In genomic region chr7:142371768-142372661, GRCm38 (mm10) we compare ENCODE assay signal across 8 mouse cellular contexts. TPM values are rescaled to one million over a fixed set of nuclear protein-coding genes. Genes with fewer than 3 reads are reported as not detected.
DNase-seq lines count a peak whose midpoint lies in the region; ATAC-seq and TF ChIP-seq lines count a peak whose summit lies in the region.

No protein-coding gene starts in this region.

- peaks cover 11% of the 10 kb centered on the region for H3K4me1 ChIP-seq in hindbrain, embryonic 14.5 days (replicated peaks; ENCODE audit: control insufficient read depth, insufficient read depth, low read length)
- H3K4me1 ChIP-seq in lung, postnatal 0 days (ENCODE audit: insufficient read depth, low read depth, low read length): 0 out of 2 replicates have a peak, but pooled peaks cover 3% of the 10 kb centered on the region
- no peaks in the 10 kb centered on the region for H3K4me1 ChIP-seq in stomach, embryonic 14.5 days (ENCODE audit: control insufficient read depth, insufficient read depth, low read length)

- H3K27me3 ChIP-seq in hindbrain, embryonic 14.5 days (ENCODE audit: control insufficient read depth, insufficient read depth, low read length): peaks cover 35% of the 10 kb centered on the region
- H3K27me3 ChIP-seq in lung, postnatal 0 days (replicated peaks; ENCODE audit: insufficient read depth, low read length): peaks cover 13% of the 10 kb centered on the region
- peaks cover 22% of the 10 kb centered on the region for H3K27me3 ChIP-seq in stomach, embryonic 14.5 days (ENCODE audit: control insufficient read depth, insufficient read depth, low read length)

- H3K9ac ChIP-seq in hindbrain, embryonic 14.5 days: peak overlapping the region; percentile 44
- H3K9ac ChIP-seq in lung, postnatal 0 days (replicated peaks; ENCODE audit: low read depth): no peak overlapping the region
- peak overlapping the region; percentile 30; the same call in 1 of the 2 replicates for H3K9ac ChIP-seq in stomach, embryonic 14.5 days (replicated peaks; ENCODE audit: low read depth, low read length)

- peak overlapping the region; percentile 68 for H3K4me2 ChIP-seq in hindbrain, embryonic 14.5 days (replicated peaks)
- peak overlapping the region; percentile 77 for H3K4me2 ChIP-seq in lung, postnatal 0 days (replicated peaks; ENCODE audit: low read depth, low read length)
- H3K4me2 ChIP-seq in stomach, embryonic 14.5 days (replicated peaks; ENCODE audit: low read depth, low read length): peak overlapping the region; percentile 80

- DNase-seq in kidney, adult 11 months: peak; percentile 19
- DNase-seq in kidney, adult 8-10 months: no peak
- DNase-seq in Muller cell, postnatal 12 days (ENCODE audit: inconsistent ontology term): peak; percentile 83
- DNase-seq in embryo, embryonic 9.5 days (ENCODE audit: extremely low spot score): peak; percentile 41
- no peak for DNase-seq in hindbrain, embryonic 14.5 days (ENCODE audit: low spot score)
- peak; percentile 39 for DNase-seq in lung, postnatal 0 days (ENCODE audit: low spot score)
- no peak for DNase-seq in spleen, adult 12 weeks (ENCODE audit: low spot score)

- TF ChIP-seq CTCF in lung, postnatal 0 days (IDR thresholded peaks at IDR 0.05): no peak

- no peak overlapping the region for H3K27ac ChIP-seq in hindbrain, embryonic 14.5 days
- H3K27ac ChIP-seq in lung, postnatal 0 days (ENCODE audit: low read length): no peak overlapping the region
- H3K27ac ChIP-seq in stomach, embryonic 14.5 days (ENCODE audit: low read length): no peak overlapping the region

- no peak for TF ChIP-seq EP300 in lung, postnatal 0 days (IDR thresholded peaks at IDR 0.05)

- H3K4me3 ChIP-seq in hindbrain, embryonic 14.5 days (replicated peaks; ENCODE audit: low read length): peak overlapping the region; percentile 45
- peak overlapping the region; percentile 38 for H3K4me3 ChIP-seq in lung, postnatal 0 days (ENCODE audit: low read depth, low read length)
- peak overlapping the region; percentile 35 for H3K4me3 ChIP-seq in stomach, embryonic 14.5 days (ENCODE audit: low read depth, low read length)

- H3K9me3 ChIP-seq in hindbrain, embryonic 14.5 days (ENCODE audit: control insufficient read depth, low read length): no peaks in the 10 kb centered on the region
- no peaks in the 10 kb centered on the region for H3K9me3 ChIP-seq in lung, postnatal 0 days (ENCODE audit: low read length)
- H3K9me3 ChIP-seq in stomach, embryonic 14.5 days (ENCODE audit: control insufficient read depth, low read depth, low read length): no peaks in the 10 kb centered on the region

- WGBS in hindbrain, embryonic 14.5 days: 3% methylated on average over 60 of the region's 64 CpGs
- 3% methylated on average over 40 of the region's 64 CpGs for WGBS in lung, postnatal 0 days
- WGBS in stomach, embryonic 14.5 days: 2% methylated on average over 63 of the region's 64 CpGs

- peaks cover 20% of the 10 kb centered on the region for H3K36me3 ChIP-seq in hindbrain, embryonic 14.5 days (replicated peaks; ENCODE audit: control insufficient read depth, insufficient read depth)
- H3K36me3 ChIP-seq in lung, postnatal 0 days (ENCODE audit: insufficient read depth, low read length): peaks cover 11% of the 10 kb centered on the region; the same call in 1 of the 2 replicates
- peaks cover 11% of the 10 kb centered on the region for H3K36me3 ChIP-seq in stomach, embryonic 14.5 days (ENCODE audit: control insufficient read depth, insufficient read depth, low read length)

- peak; percentile 43; the same call in 1 of the 2 replicates for ATAC-seq in hindbrain, embryonic 14.5 days (ENCODE audit: low FRiP score)
- peak; percentile 48 for ATAC-seq in lung, postnatal 0 days
- peak; percentile 39; the same call in 1 of the 2 replicates for ATAC-seq in stomach, embryonic 14.5 days (ENCODE audit: insufficient number of reproducible peaks, insufficient read depth, low FRiP score, low read depth)

RNA-seq across cellular contexts. Expression of gene Ifitm10, which starts 1.5 kb away (rescaled TPM):
- 6.4 and 7.3 TPM in 2 replicates for polyA plus RNA-seq in hindbrain, embryonic 14.5 days (2014; fragmentation: Nextera tagmentation; extraction: Ambion mirVana)
- polyA plus RNA-seq in lung, postnatal 0 days (2015; fragmentation: Nextera tagmentation; extraction: Ambion mirVana): 15.0 and 15.5 TPM in 2 replicates
- polyA plus RNA-seq in stomach, embryonic 14.5 days (2014; fragmentation: Nextera tagmentation; extraction: Ambion mirVana): 1.2 and 2.5 TPM in 2 replicates

RNA-seq across cellular contexts. Expression of gene Gm49369, which starts 10.5 kb away (rescaled TPM):
- polyA plus RNA-seq in hindbrain, embryonic 14.5 days (2014; fragmentation: Nextera tagmentation; extraction: Ambion mirVana): not detected in 2 replicates
- polyA plus RNA-seq in lung, postnatal 0 days (2015; fragmentation: Nextera tagmentation; extraction: Ambion mirVana): 0.80 TPM in 1 of 2 replicates, not detected in the other
- polyA plus RNA-seq in stomach, embryonic 14.5 days (2014; fragmentation: Nextera tagmentation; extraction: Ambion mirVana): not detected in 2 replicates

RNA-seq across cellular contexts. Expression of gene Ctsd, which starts 15.8 kb away (rescaled TPM):
- 313 and 325 TPM in 2 replicates for polyA plus RNA-seq in hindbrain, embryonic 14.5 days (2014; fragmentation: Nextera tagmentation; extraction: Ambion mirVana)
- polyA plus RNA-seq in lung, postnatal 0 days (2015; fragmentation: Nextera tagmentation; extraction: Ambion mirVana): 469 and 481 TPM in 2 replicates
- polyA plus RNA-seq in stomach, embryonic 14.5 days (2014; fragmentation: Nextera tagmentation; extraction: Ambion mirVana): 267 and 273 TPM in 2 replicates

Comparison
In these comparisons a context has a peak if more than half of its experiments do, and no peak if none do; other contexts are left out.
1. DNase-seq: peak in kidney, adult 11 months (single experiment), Muller cell, postnatal 12 days (single experiment), embryo, embryonic 9.5 days (single experiment) and lung, postnatal 0 days (single experiment); none in kidney, adult 8-10 months (0 of 2), hindbrain, embryonic 14.5 days (single experiment) and spleen, adult 12 weeks (single experiment).
2. Peak in every context shown above with its lines, with median percentiles within 50 percentile points of each other: ATAC-seq, H3K4me2 ChIP-seq and H3K4me3 ChIP-seq.